Mouse (Mus musculus) heart, postnatal 0 days (tissue): ENCODE measurements around the gene Spata17.

Experiments
- CTCF ChIP-seq: IDR thresholded peaks from 2 replicates; pipeline ENCODE4 v1.5.1; 2016; ENCODE audit warnings: antibody characterized with exemption, control low read depth, low read depth
- EP300 ChIP-seq: IDR thresholded peaks from 2 replicates; pipeline ENCODE4 v1.6.1; 2016; ENCODE audit warnings: antibody characterized with exemption, low read depth

GRCm38 (mm10) chr1:187102130-187102529 is 113.1 kb downstream of the Spata17 start:
- TF ChIP-seq CTCF (no peak), EP300 (no peak)
